Mouse (Mus musculus): Measurements from ENCODE around the gene Sult6b2. TPM values are rescaled to one million over a fixed set of nuclear protein-coding genes. Genes with fewer than 3 reads are reported as not detected.

The Sult6b2 gene
- polyA plus RNA-seq, 1 experiment from 2014 or later: not detected

DNA sequence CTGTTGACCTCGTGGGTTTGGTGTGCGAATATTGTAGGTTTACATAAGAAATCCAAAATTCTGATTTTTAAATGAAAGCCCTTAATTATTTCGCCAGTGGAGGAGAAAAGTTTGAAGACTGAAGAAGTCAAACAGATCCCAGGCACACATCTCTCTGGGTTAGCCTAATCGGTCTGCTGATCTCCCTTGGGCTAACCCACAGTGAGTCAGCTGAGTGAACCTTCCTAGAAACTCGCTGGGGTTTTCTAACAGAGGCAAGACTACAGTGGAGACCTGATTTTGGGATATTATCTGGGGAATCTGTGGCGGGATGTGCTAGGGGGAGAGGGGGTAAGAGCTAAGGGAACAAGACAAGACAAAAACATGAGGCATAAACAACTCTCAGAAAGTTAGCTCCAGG is 5.9 kb upstream of the Sult6b2 start:
- no peak overlapping the region for H3K4me3 ChIP-seq (ENCODE audit: low read depth, low read length)
- H3K36me3 ChIP-seq (ENCODE audit: insufficient read depth): no peaks in the 10 kb centered on the region
- no peaks in the 10 kb centered on the region for H3K27me3 ChIP-seq (ENCODE audit: insufficient read depth, low read length)
- no peaks in the 10 kb centered on the region for H3K4me1 ChIP-seq (ENCODE audit: insufficient read depth)
- H3K9me3 ChIP-seq (ENCODE audit: low read depth, low read length): no peaks in the 10 kb centered on the region
- no peak overlapping the region for H3K4me2 ChIP-seq
- H3K9ac ChIP-seq: no peak overlapping the region
- 64% methylated on average over 6 of the region's 6 CpGs for WGBS
- no peak overlapping the region for H3K27ac ChIP-seq (ENCODE audit: low read depth)
- ATAC-seq (ENCODE audit: insufficient read depth) (no peak), DNase-seq (no peak)
- no peak for TF ChIP-seq CTCF (IDR thresholded peaks at IDR 0.05; ENCODE audit: low read depth)

DNA sequence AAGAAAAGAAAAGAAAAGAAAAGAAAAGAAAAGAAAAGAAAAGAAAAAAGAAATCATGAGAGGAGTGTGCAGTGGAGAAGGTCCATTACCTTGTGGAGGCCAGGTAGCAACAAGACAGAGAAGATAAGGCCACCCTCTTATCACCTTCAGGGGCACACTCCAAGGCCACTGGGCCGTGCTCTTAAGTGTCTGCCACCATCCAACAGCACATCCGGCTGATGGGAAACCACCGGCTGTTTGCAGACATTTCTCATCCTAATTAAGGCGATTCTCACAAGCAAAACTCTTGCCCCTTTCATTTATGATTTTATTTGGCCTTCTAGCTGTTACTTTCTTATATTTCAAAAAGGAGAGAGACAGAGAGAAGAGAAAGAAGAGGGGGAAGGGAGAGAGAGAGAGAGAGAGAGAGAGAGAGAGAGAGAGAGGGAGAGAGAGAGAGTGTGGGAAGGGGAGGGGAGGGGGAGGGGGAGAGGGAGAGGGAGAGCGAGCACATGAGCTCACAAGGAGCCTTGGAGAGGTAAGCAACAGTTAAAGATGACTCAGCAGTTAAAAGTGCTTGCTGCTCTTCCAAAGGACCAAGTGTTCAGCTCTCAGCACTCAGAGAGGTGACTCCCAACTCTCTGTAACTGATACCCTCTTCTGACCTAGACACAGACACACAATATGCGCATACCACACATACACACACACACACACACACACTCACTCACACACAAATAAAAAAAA is 5.2 kb upstream of the Sult6b2 start:
- H3K4me2 ChIP-seq: no peak overlapping the region
- no peak overlapping the region for H3K4me3 ChIP-seq (ENCODE audit: low read depth, low read length)
- H3K36me3 ChIP-seq (ENCODE audit: insufficient read depth): no peaks in the 10 kb centered on the region
- ATAC-seq (ENCODE audit: insufficient read depth) (0 out of 2 replicates have a peak, but pooled peaks have one; percentile 30), DNase-seq (no peak)
- no peak for TF ChIP-seq CTCF (IDR thresholded peaks at IDR 0.05; ENCODE audit: low read depth)
- no peaks in the 10 kb centered on the region for H3K4me1 ChIP-seq (ENCODE audit: insufficient read depth)
- no peak overlapping the region for H3K9ac ChIP-seq
- H3K27me3 ChIP-seq (ENCODE audit: insufficient read depth, low read length): no peaks in the 10 kb centered on the region
- no peaks in the 10 kb centered on the region for H3K9me3 ChIP-seq (ENCODE audit: low read depth, low read length)
- no peak overlapping the region for H3K27ac ChIP-seq (ENCODE audit: low read depth)
- 26% methylated on average over 6 of the region's 6 CpGs for WGBS

- Histone ChIP-seq H3K9me3 (ENCODE audit: low read depth, low read length) (no peaks in the 10 kb centered on the region), H3K9ac (no peak overlapping the region), H3K27ac (ENCODE audit: low read depth) (no peak overlapping the region), H3K4me1 (ENCODE audit: insufficient read depth) (peaks cover 2% of the 10 kb centered on the region; the same call in 1 of the 2 replicates), H3K4me3 (ENCODE audit: low read depth, low read length) (no peak overlapping the region), H3K27me3 (ENCODE audit: insufficient read depth, low read length) (no peaks in the 10 kb centered on the region), H3K4me2 (no peak overlapping the region), H3K36me3 (ENCODE audit: insufficient read depth) (no peaks in the 10 kb centered on the region)
- no peak for TF ChIP-seq CTCF (IDR thresholded peaks at IDR 0.05; ENCODE audit: low read depth)
- DNase-seq (no peak), ATAC-seq (ENCODE audit: insufficient read depth) (no peak)
- 75% methylated on average over 4 of the region's 4 CpGs for WGBS
Measured at GRCm38 (mm10) chr6:142806326-142806725, 2.0 kb upstream of the Sult6b2 start.

DNA sequence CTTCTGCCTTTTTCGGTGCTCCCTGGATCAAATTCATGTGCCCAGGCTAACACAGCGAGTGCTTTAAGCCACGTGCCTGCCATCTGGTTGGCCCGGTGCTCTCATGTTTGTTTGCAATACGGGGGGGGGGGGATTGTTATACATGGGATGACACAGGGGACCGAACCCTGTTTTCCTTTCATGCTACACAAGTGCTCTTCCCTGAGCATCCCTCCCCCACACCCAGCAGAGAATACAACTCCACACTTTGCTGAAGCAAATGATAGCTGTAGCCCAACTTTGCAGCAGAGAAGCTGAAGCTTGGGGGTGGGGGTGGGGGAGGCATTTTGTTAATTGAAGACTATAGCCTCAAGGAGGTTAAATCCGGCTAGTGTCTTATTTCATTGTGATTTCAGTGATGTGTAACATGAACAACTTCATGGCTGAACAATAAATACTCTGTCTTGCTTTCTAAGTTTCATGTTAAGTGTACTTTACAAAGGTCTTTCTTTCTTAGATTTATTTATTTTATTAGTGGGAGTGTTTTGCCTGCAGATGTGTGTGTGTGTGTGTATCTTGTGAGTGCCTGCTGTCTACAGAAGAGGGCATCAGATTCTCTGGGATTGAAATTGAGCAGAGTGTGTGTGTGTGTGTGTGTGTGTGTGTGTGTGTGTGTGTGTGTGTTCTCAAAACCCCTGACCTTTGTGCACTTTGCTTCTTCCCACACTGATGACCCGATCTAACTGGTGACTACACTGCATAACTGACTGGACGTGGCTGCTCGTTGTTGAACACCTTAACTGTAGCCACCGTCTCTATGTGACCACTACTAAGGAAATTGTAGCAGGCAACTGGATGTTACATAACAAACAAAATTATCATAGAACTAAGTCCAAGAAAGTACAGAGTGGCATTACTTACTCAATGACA is 1.4 kb downstream of the Sult6b2 start:
- Histone ChIP-seq H3K27me3 (ENCODE audit: insufficient read depth, low read length) (no peaks in the 10 kb centered on the region), H3K9ac (no peak overlapping the region), H3K27ac (ENCODE audit: low read depth) (no peak overlapping the region), H3K9me3 (ENCODE audit: low read depth, low read length) (no peaks in the 10 kb centered on the region), H3K4me3 (ENCODE audit: low read depth, low read length) (no peak overlapping the region), H3K4me2 (no peak overlapping the region), H3K4me1 (ENCODE audit: insufficient read depth) (peaks cover 2% of the 10 kb centered on the region; the same call in 1 of the 2 replicates), H3K36me3 (ENCODE audit: insufficient read depth) (no peaks in the 10 kb centered on the region)
- WGBS: 30% methylated on average over 11 of the region's 11 CpGs
- ATAC-seq (ENCODE audit: insufficient read depth): no peak
- DNase-seq: no peak
- TF ChIP-seq CTCF (IDR thresholded peaks at IDR 0.05; ENCODE audit: low read depth): no peak

- ATAC-seq (ENCODE audit: insufficient read depth) (no peak), DNase-seq (no peak)
- TF ChIP-seq CTCF (IDR thresholded peaks at IDR 0.05; ENCODE audit: low read depth): no peak
- Histone ChIP-seq H3K27me3 (ENCODE audit: insufficient read depth, low read length) (no peaks in the 10 kb centered on the region), H3K4me1 (ENCODE audit: insufficient read depth) (peaks cover 2% of the 10 kb centered on the region; the same call in 1 of the 2 replicates), H3K27ac (ENCODE audit: low read depth) (no peak overlapping the region), H3K36me3 (ENCODE audit: insufficient read depth) (no peaks in the 10 kb centered on the region), H3K9ac (no peak overlapping the region), H3K4me3 (ENCODE audit: low read depth, low read length) (no peak overlapping the region), H3K9me3 (ENCODE audit: low read depth, low read length) (no peaks in the 10 kb centered on the region), H3K4me2 (no peak overlapping the region)
- WGBS: 81% methylated on average over 5 of the region's 5 CpGs
Measured at GRCm38 (mm10) chr6:142801687-142802086, 2.6 kb downstream of the Sult6b2 start.

GRCm38 (mm10) chr6:142799704-142800374 is 4.5 kb downstream of the Sult6b2 start:
- Histone ChIP-seq H3K27ac (ENCODE audit: low read depth) (no peak overlapping the region), H3K4me3 (ENCODE audit: low read depth, low read length) (no peak overlapping the region), H3K4me2 (no peak overlapping the region), H3K9me3 (ENCODE audit: low read depth, low read length) (no peaks in the 10 kb centered on the region), H3K27me3 (ENCODE audit: insufficient read depth, low read length) (no peaks in the 10 kb centered on the region), H3K4me1 (ENCODE audit: insufficient read depth) (peaks cover 2% of the 10 kb centered on the region; the same call in 1 of the 2 replicates), H3K36me3 (ENCODE audit: insufficient read depth) (no peaks in the 10 kb centered on the region), H3K9ac (no peak overlapping the region)
- 61% methylated on average over 7 of the region's 7 CpGs for WGBS
- TF ChIP-seq CTCF (IDR thresholded peaks at IDR 0.05; ENCODE audit: low read depth): no peak
- ATAC-seq (ENCODE audit: insufficient read depth) (no peak), DNase-seq (no peak)

Measured in lung, embryonic 14.5 days (tissue).